Mouse (Mus musculus) forebrain, embryonic 16.5 days (tissue): Measurements from ENCODE around the gene Rasgrp3. TPM values are rescaled to one million over a fixed set of nuclear protein-coding genes. Genes with fewer than 3 reads are reported as not detected.
A peak's percentile ranks its signal among the peaks of the same experiment; 100 is the strongest.

Experiments used
- ATAC-seq: fragments of 200-750 bp; cut with Nextera tagmentation; 2 replicates; pipeline ENCODE4 v1.8.0; 2017; ENCODE audit warnings: mild to moderate bottlenecking, moderate library complexity
- H3K27ac ChIP-seq: fragments of 300-500 bp; sonication (generic); 2 replicates; pipeline ENCODE4 v1.5.1; 2014; ENCODE audit warnings: low read length, control low read depth
- H3K27me3 ChIP-seq: fragments of 300-500 bp; sonication (generic); replicated peaks from 2 replicates; pipeline ENCODE4 v1.6.1; 2014; ENCODE audit warnings: low read length; ENCODE audit not compliant: control insufficient read depth, insufficient read depth
- H3K36me3 ChIP-seq: fragments of 300-500 bp; sonication (generic); 2 replicates; pipeline ENCODE4 v1.6.1; 2014; ENCODE audit not compliant: control insufficient read depth, insufficient read depth
- H3K4me1 ChIP-seq: fragments of 300-500 bp; sonication (generic); replicated peaks from 2 replicates; pipeline ENCODE4 v1.6.1; 2014; ENCODE audit warnings: low read length; ENCODE audit not compliant: control insufficient read depth, insufficient read depth
- H3K4me2 ChIP-seq: fragments of 300-500 bp; sonication (generic); 2 replicates; pipeline ENCODE4 v1.6.1; 2014; ENCODE audit warnings: mild to moderate bottlenecking, low read length, control low read depth
- H3K4me3 ChIP-seq: fragments of 300-500 bp; sonication (generic); replicated peaks from 2 replicates; pipeline ENCODE4 v1.5.1; 2014; ENCODE audit warnings: mild to moderate bottlenecking, low read length, control low read depth
- H3K9ac ChIP-seq: fragments of 300-500 bp; sonication (generic); replicated peaks from 2 replicates; pipeline ENCODE4 v1.6.1; 2014; ENCODE audit warnings: low read depth, low read length, control low read depth
- H3K9me3 ChIP-seq: fragments of 300-500 bp; sonication (generic); 2 replicates; pipeline ENCODE4 v1.6.1; 2016; ENCODE audit warnings: low read length; ENCODE audit not compliant: control insufficient read depth
- WGBS: fragments of 180-500 bp; shearing (Covaris S2); extraction: QIAGEN DNeasy Blood & Tissue Kit; methylation state at CpG from one replicate; pipeline ENCODE4 v1.1.7; 2014; 5-methylcytosine and 5-hydroxymethylcytosine counted together
- polyA plus RNA-seq: library from polyadenylated mRNA; unstranded; fragments of >200 nt; fragmentation: Nextera tagmentation; extraction: Ambion mirVana; gene quantifications from 2 replicates; pipeline ENCODE4 v1.2.1, GENCODE M21; 2015

The Rasgrp3 gene
- polyA plus RNA-seq, 1 experiment from 2014 or later, result 4.9 TPM

GRCm38 (mm10) chr17:75538431-75538830, 102.7 kb downstream of the Rasgrp3 start:
- 97% methylated on average over 12 of the region's 12 CpGs for WGBS
- H3K4me1 ChIP-seq, result no peaks in the 10 kb centered on the region

GRCm38 (mm10) chr17:75539130-75539529, 103.4 kb downstream of the Rasgrp3 start:
- H3K27ac ChIP-seq, result no peak overlapping the region
- no peaks in the 10 kb centered on the region for H3K9me3 ChIP-seq
- 95% methylated on average over 6 of the region's 6 CpGs for WGBS
- no peak overlapping the region for H3K4me2 ChIP-seq
- peaks cover 11% of the 10 kb centered on the region; the same call in 1 of the 2 replicates for H3K36me3 ChIP-seq
- no peaks in the 10 kb centered on the region for H3K27me3 ChIP-seq
- H3K4me1 ChIP-seq, result no peaks in the 10 kb centered on the region
- no peak overlapping the region for H3K4me3 ChIP-seq
- no peak overlapping the region for H3K9ac ChIP-seq
- ATAC-seq, result no peak

More at GRCm38 (mm10) chr17:75538431-75538830, 102.7 kb downstream of the Rasgrp3 start:
- Histone ChIP-seq H3K4me3 (no peak overlapping the region), H3K4me2 (no peak overlapping the region), H3K27ac (no peak overlapping the region), H3K36me3 (peaks cover 11% of the 10 kb centered on the region; the same call in 1 of the 2 replicates), H3K9ac (no peak overlapping the region), H3K9me3 (no peaks in the 10 kb centered on the region), H3K27me3 (no peaks in the 10 kb centered on the region)
- ATAC-seq, result no peak

DNA sequence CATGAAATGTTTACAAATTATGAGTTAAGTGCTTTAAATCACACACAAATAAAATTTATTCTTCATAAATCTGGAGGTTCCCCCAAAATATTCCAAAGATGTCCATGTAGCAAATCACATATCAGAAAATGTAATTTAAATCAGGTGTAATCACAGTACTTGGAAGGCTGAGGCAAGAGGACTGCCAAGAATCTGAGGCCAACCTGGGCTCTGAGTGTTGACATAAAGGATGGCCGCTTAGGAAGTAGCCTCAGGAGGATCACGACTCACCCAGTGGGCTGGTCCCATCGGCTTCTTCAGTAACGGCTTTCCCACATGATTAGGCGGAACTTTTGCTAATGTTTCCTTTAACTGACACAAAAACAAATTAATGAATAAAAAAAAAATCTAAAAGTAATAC, 104.1 kb downstream of the Rasgrp3 start:
- ATAC-seq, result no peak
- no peaks in the 10 kb centered on the region for H3K4me1 ChIP-seq
- H3K36me3 ChIP-seq, result peaks cover 11% of the 10 kb centered on the region; the same call in 1 of the 2 replicates
- WGBS, result 90% methylated on average over 5 of the region's 5 CpGs
- no peak overlapping the region for H3K9ac ChIP-seq
- no peaks in the 10 kb centered on the region for H3K9me3 ChIP-seq
- H3K27me3 ChIP-seq, result no peaks in the 10 kb centered on the region
- H3K27ac ChIP-seq, result no peak overlapping the region
- no peak overlapping the region for H3K4me2 ChIP-seq
- H3K4me3 ChIP-seq, result no peak overlapping the region

GRCm38 (mm10) chr17:75543434-75543833, 107.7 kb downstream of the Rasgrp3 start:
- H3K36me3 ChIP-seq, result peaks cover 14% of the 10 kb centered on the region; the same call in 1 of the 2 replicates
- ATAC-seq, result no peak
- H3K4me1 ChIP-seq, result no peaks in the 10 kb centered on the region
- H3K27me3 ChIP-seq, result no peaks in the 10 kb centered on the region
- H3K27ac ChIP-seq, result no peak overlapping the region
- H3K4me2 ChIP-seq, result no peak overlapping the region
- H3K9ac ChIP-seq, result no peak overlapping the region
- no peak overlapping the region for H3K4me3 ChIP-seq
- whole genome bisulfite sequencing, result 94% methylated on average over 7 of the region's 7 CpGs
- no peaks in the 10 kb centered on the region for H3K9me3 ChIP-seq

GRCm38 (mm10) chr17:75544262-75544661, 108.6 kb downstream of the Rasgrp3 start:
- Histone ChIP-seq H3K9me3 (no peaks in the 10 kb centered on the region), H3K27me3 (no peaks in the 10 kb centered on the region), H3K4me2 (no peak overlapping the region), H3K4me3 (no peak overlapping the region), H3K9ac (no peak overlapping the region), H3K36me3 (peaks cover 7% of the 10 kb centered on the region; the same call in 1 of the 2 replicates), H3K27ac (no peak overlapping the region), H3K4me1 (no peaks in the 10 kb centered on the region)
- ATAC-seq, result no peak
- 89% methylated on average over 7 of the region's 7 CpGs for WGBS

DNA sequence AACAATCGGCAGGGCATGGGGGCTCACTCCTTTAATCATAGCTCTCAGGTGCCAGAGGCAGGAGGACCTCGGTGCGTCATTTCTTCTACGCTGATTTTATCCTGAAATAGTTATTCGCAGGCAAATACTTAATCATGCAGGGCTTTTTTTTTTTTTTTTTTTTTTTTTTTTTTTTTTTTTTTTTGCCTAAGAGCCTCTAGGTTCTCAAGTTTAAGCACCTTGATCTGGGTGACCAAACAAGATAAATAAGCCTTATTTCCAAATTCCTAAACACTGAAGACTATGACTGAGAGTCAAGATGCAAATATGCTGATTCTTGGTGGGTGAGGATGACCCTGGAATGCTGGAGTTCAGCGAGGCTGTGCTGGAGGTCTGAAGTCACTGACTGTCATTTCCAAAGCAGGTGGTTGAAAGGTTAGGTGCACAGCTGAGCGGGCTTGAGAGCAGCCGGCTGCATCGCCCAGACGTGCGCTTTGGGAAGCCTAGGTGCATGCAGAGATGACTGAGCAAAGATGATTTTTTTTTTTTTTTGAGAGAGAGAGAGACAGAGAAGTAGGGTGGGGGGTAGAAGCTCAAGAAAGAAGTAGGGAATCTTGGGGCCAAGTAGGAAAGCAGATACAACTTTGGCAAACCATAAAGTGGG, 115.2 kb downstream of the Rasgrp3 start:
- peak overlapping the region; percentile 80 for H3K4me3 ChIP-seq
- peak overlapping the region; percentile 93 for H3K4me2 ChIP-seq
- peak overlapping the region; percentile 80 for H3K9ac ChIP-seq
- H3K27ac ChIP-seq, result no peak overlapping the region
- peaks cover 13% of the 10 kb centered on the region for H3K4me1 ChIP-seq
- WGBS, result 41% methylated on average over 11 of the region's 11 CpGs
- peaks cover 6% of the 10 kb centered on the region; the same call in 1 of the 2 replicates for H3K36me3 ChIP-seq
- H3K27me3 ChIP-seq, result no peaks in the 10 kb centered on the region
- H3K9me3 ChIP-seq, result no peaks in the 10 kb centered on the region
- no peak for ATAC-seq

GRCm38 (mm10) chr17:75551512-75552400, 116.1 kb downstream of the Rasgrp3 start, which contains the start of gene Fam98a:
Fam98a (minus strand) TSS chr17:75551946.
- Histone ChIP-seq H3K4me1 (peaks cover 13% of the 10 kb centered on the region), H3K27me3 (no peaks in the 10 kb centered on the region), H3K36me3 (peaks cover 4% of the 10 kb centered on the region; the same call in 1 of the 2 replicates), H3K9me3 (no peaks in the 10 kb centered on the region), H3K4me2 (peak within 1 kb of the TSS; percentile 93), H3K27ac (peak within 1 kb of the TSS; percentile 49), H3K9ac (peak within 1 kb of the TSS; percentile 80), H3K4me3 (peak within 1 kb of the TSS; percentile 80)
- WGBS, result under 1% methylated on average over 51 of the region's 56 CpGs
- peak; percentile 99 for ATAC-seq

GRCm38 (mm10) chr17:75557031-75557430, 121.3 kb downstream of the Rasgrp3 start:
- whole genome bisulfite sequencing, result 26% methylated on average over 3 of the region's 3 CpGs
- no peaks in the 10 kb centered on the region for H3K27me3 ChIP-seq
- H3K4me3 ChIP-seq, result no peak overlapping the region
- no peak overlapping the region for H3K9ac ChIP-seq
- no peaks in the 10 kb centered on the region for H3K36me3 ChIP-seq
- no peak overlapping the region for H3K27ac ChIP-seq
- no peaks in the 10 kb centered on the region for H3K9me3 ChIP-seq
- no peaks in the 10 kb centered on the region for H3K4me1 ChIP-seq
- no peak overlapping the region for H3K4me2 ChIP-seq
- ATAC-seq, result no peak

DNA sequence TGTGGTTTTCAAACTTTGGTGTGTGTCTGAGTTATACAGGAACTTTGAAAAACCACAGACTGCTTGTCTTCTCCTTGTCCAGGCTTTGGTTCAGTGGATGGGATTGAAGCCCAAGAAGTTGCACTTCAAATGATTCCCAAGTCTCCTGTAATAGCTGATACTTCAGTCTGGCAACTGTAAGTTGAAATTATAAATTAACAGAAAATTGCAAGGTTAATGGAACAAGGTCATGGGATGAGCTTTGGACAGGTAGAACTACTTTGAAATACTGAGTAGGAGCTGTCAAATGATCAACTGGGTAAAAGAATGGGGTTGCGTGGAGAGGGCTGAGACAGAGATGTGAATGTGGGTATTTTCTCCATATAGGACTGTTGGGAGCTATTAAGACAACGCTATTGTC, 122.3 kb downstream of the Rasgrp3 start:
- H3K4me3 ChIP-seq, result no peak overlapping the region
- 93% methylated on average over 2 of the region's 2 CpGs for WGBS
- H3K27me3 ChIP-seq, result no peaks in the 10 kb centered on the region
- H3K36me3 ChIP-seq, result no peaks in the 10 kb centered on the region
- H3K9ac ChIP-seq, result no peak overlapping the region
- no peak for ATAC-seq
- H3K9me3 ChIP-seq, result no peaks in the 10 kb centered on the region
- H3K4me1 ChIP-seq, result no peaks in the 10 kb centered on the region
- no peak overlapping the region for H3K27ac ChIP-seq
- H3K4me2 ChIP-seq, result no peak overlapping the region
